Mouse (Mus musculus) stomach, embryonic 15.5 days (tissue): Measurements from ENCODE around the gene Tgds. TPM values are rescaled to one million over a fixed set of nuclear protein-coding genes. Genes with fewer than 3 reads are reported as not detected.
A peak's percentile ranks its signal among the peaks of the same experiment; 100 is the strongest.

Experiments
- ATAC-seq: fragments of 200-750 bp; cut with Nextera tagmentation; 2 replicates; pipeline ENCODE4 v1.8.0; 2017; ENCODE audit warnings: low read depth, moderate number of reproducible peaks, moderate TSS enrichment; ENCODE audit not compliant: insufficient read depth, low FRiP score
- H3K27ac ChIP-seq: fragments of 300-500 bp; sonication (generic); 2 replicates; pipeline ENCODE4 v1.5.1; 2015; ENCODE audit warnings: mild to moderate bottlenecking, inconsistent platforms
- H3K27me3 ChIP-seq: fragments of 300-500 bp; sonication (generic); replicated peaks from 2 replicates; pipeline ENCODE4 v1.6.1; 2015; ENCODE audit warnings: inconsistent platforms
- H3K36me3 ChIP-seq: fragments of 300-500 bp; sonication (generic); 2 replicates; pipeline ENCODE4 v1.6.1; 2015; ENCODE audit warnings: inconsistent platforms
- H3K4me1 ChIP-seq: fragments of 300-500 bp; sonication (generic); 2 replicates; pipeline ENCODE4 v1.6.1; 2015; ENCODE audit warnings: inconsistent platforms
- H3K4me2 ChIP-seq: fragments of 300-500 bp; sonication (generic); 2 replicates; pipeline ENCODE4 v1.6.1; 2015; ENCODE audit warnings: mild to moderate bottlenecking, inconsistent platforms
- H3K4me3 ChIP-seq: fragments of 300-500 bp; sonication (generic); replicated peaks from 2 replicates; pipeline ENCODE4 v1.5.1; 2015; ENCODE audit warnings: inconsistent platforms
- H3K9ac ChIP-seq: fragments of 300-500 bp; sonication (generic); 2 replicates; pipeline ENCODE4 v1.6.1; 2015; ENCODE audit warnings: inconsistent platforms
- H3K9me3 ChIP-seq: fragments of 300-500 bp; sonication (generic); 2 replicates; pipeline ENCODE4 v1.6.1; 2016; ENCODE audit warnings: inconsistent platforms
- WGBS: fragments of 180-500 bp; shearing (Covaris S2); methylation state at CpG from one replicate; pipeline ENCODE4 v1.1.7; 2015; 5-methylcytosine and 5-hydroxymethylcytosine counted together
- polyA plus RNA-seq: library from polyadenylated mRNA; unstranded; fragments of >200 nt; fragmentation: Nextera tagmentation; extraction: Ambion mirVana; gene quantifications from 2 replicates; pipeline ENCODE4 v1.2.1, GENCODE M21; 2015

The Tgds gene
- polyA plus RNA-seq, 1 experiment from 2014 or later: 34.6 TPM

DNA sequence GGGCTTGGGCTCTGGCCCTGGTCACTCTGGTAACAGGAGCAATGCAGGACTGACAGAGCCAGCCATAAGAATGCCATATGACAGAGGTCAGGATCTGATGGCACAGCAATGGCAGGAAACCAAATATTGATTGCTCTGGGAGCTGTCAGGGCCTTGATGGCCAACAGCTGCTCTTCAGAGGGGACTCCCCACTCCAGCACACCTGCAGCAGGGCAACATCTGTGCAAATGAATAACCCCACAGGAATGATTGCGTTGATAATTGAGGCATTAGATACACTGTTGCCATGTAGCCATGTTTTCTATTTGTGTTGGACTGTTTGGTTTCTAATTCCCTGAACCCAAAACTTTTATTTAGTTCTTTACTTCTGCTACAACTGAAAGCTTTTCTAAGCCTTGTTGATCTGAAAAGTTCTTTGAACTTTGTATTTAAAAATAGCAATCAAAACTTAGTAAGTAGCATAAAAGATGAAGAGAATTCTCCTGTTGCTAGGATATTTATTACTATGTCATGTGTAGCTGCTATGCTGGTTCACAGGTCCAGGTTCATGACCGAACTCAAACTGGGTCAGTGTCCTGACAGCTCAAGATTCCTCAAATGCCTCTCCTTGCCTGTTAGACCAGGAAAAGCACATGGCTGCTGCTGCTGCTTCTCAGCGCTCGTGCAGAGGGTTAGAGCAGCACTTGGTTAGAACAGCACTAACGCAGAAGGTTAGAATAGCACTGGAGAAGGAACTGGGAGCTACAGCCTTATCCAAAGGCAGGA, 46.1 kb downstream of the Tgds start:
- WGBS: 28% methylated on average over 5 of the region's 5 CpGs
- ATAC-seq: no peak
- H3K36me3 ChIP-seq: no peaks in the 10 kb centered on the region
- H3K4me3 ChIP-seq: no peak overlapping the region
- H3K4me2 ChIP-seq: no peak overlapping the region
- H3K4me1 ChIP-seq: 0 out of 2 replicates have a peak, but pooled peaks cover 6% of the 10 kb centered on the region
- no peaks in the 10 kb centered on the region for H3K27me3 ChIP-seq
- no peaks in the 10 kb centered on the region for H3K9me3 ChIP-seq
- no peak overlapping the region for H3K9ac ChIP-seq
- H3K27ac ChIP-seq: no peak overlapping the region

DNA sequence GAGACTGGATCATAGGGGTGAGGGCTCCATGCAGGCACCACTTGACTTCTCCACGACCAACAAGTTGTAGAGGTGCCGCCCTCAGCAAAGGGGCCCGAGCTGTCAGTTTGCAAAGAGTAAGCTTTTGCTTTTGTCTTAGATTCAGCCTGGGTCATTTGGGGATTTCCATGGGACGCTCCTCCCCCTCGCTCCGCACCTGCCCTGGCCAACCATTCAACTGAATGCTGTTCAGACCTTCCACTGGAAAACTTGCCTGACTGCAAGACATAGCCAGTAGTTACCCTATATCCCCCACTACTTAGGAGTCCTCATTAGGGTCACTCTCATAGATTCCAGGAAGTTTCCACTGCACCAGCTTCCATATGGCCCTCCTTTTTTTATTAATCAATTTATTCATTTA, 48.7 kb downstream of the Tgds start:
- no peak for ATAC-seq
- WGBS: 76% methylated on average over 6 of the region's 6 CpGs
- no peaks in the 10 kb centered on the region for H3K27me3 ChIP-seq
- no peaks in the 10 kb centered on the region for H3K36me3 ChIP-seq
- no peak overlapping the region for H3K4me2 ChIP-seq
- H3K4me3 ChIP-seq: no peak overlapping the region
- H3K9ac ChIP-seq: no peak overlapping the region
- H3K9me3 ChIP-seq: no peaks in the 10 kb centered on the region
- H3K27ac ChIP-seq: no peak overlapping the region
- 0 out of 2 replicates have a peak, but pooled peaks cover 5% of the 10 kb centered on the region for H3K4me1 ChIP-seq

DNA sequence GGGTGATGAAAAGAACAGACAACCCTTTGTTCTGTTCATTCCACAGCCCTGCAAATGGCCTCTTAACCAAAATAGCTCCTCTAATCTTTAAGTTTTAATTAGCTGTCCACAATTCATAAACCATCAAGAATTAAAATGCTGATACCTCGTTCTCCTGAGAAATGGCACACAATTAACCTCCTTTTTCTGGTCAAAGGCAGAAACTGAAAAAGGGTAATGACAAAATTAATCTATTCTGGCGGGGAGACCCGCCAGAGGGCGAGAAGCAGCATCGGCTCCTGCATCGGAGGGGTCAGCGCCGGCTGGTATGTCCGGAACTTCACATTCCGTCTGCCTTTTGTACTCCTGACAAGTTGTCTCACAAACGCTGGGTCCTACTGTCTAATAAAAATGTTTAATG, 51.9 kb downstream of the Tgds start:
- Histone ChIP-seq H3K4me3 (no peak overlapping the region), H3K27ac (no peak overlapping the region), H3K9ac (no peak overlapping the region), H3K4me2 (no peak overlapping the region), H3K9me3 (no peaks in the 10 kb centered on the region), H3K4me1 (no peaks in the 10 kb centered on the region), H3K36me3 (no peaks in the 10 kb centered on the region), H3K27me3 (no peaks in the 10 kb centered on the region)
- WGBS: 29% methylated on average over 11 of the region's 11 CpGs
- no peak for ATAC-seq

DNA sequence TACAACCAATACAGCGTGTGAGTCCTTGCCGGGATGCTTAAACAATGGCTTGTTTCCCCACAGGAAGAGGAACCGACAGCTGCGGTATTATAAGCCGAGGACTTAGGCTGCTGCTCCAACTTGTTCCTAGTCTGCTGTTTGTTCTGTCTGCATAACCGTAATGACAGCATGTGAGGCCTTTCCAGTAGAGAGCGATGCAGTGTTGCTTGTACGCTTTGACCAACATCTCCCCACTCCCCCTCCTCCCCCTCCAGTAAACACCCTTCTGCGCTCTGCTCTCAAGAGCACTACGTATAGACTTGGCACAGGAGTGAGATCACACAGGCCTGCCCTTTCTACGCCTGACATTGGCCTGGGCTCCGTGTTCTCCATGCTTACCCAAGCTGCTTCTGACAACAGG, 62.5 kb downstream of the Tgds start:
- 65% methylated on average over 12 of the region's 12 CpGs for WGBS
- no peaks in the 10 kb centered on the region for H3K27me3 ChIP-seq
- no peaks in the 10 kb centered on the region for H3K4me1 ChIP-seq
- H3K9ac ChIP-seq: no peak overlapping the region
- no peak overlapping the region for H3K4me2 ChIP-seq
- H3K9me3 ChIP-seq: no peaks in the 10 kb centered on the region
- peak; percentile 31; the same call in 1 of the 2 replicates for ATAC-seq
- no peak overlapping the region for H3K4me3 ChIP-seq
- no peaks in the 10 kb centered on the region for H3K36me3 ChIP-seq
- H3K27ac ChIP-seq: no peak overlapping the region

DNA sequence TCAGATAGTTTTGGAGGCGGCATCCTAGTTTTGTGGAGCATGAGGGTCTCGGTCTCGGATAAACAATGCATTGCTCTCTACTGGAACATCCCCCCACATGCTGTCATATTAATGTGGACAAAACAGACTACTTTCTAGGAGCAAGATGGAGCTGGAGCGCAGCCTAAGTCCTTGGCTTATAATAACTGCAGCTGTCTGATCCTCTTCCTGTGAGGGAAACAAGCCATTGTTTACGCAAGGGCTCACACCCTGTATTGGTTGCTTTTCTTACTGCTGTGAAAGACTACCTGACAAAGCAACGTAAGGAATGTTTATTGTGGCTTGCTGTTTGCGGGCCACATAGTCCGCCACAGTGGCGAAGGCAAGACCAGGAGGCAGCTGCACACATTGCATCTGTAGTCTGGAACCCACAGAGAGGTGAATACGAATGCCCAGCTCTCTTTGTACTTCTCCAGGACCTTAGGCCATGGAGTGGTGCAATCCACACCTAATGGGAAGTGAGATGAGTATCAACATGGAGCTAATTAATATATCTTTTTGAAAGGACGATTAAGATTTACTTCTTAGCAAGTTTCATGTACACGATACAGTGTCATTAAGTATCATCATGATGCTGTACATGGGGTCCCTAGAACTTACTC, 63.0 kb downstream of the Tgds start:
- no peak for ATAC-seq
- Histone ChIP-seq H3K27ac (no peak overlapping the region; the same call in 1 of the 2 replicates), H3K4me3 (no peak overlapping the region), H3K9me3 (no peaks in the 10 kb centered on the region), H3K27me3 (no peaks in the 10 kb centered on the region), H3K4me1 (no peaks in the 10 kb centered on the region), H3K36me3 (no peaks in the 10 kb centered on the region), H3K4me2 (no peak overlapping the region), H3K9ac (no peak overlapping the region)
- 70% methylated on average over 12 of the region's 12 CpGs for WGBS

Other genes starting within 250 kb of the Tgds start
- 1.8 TPM in 2 replicates for gene Dct, start 80.5 kb downstream of the Tgds start, polyA plus RNA-seq
- gene Gpr180, start 4.4 kb upstream of the Tgds start, polyA plus RNA-seq: 55.7 and 56.9 TPM in 2 replicates
- gene Sox21, start 104.3 kb upstream of the Tgds start, polyA plus RNA-seq: 6.2 TPM in 2 replicates
- gene Gm9376, start 134.2 kb upstream of the Tgds start, polyA plus RNA-seq: not detected in 2 replicates